Mouse (Mus musculus): ENCODE data around the gene Gm4064. TPM values are rescaled to one million over a fixed set of nuclear protein-coding genes. Genes with fewer than 3 reads are reported as not detected.
"Not testable (repeated sequence)": the region's sequence is repeated elsewhere in the genome, so short reads cannot be mapped to it uniquely, and the experiment has no call there.

Gene Gm4064
- total RNA-seq (2015; ENCODE audit: low replicate concordance) = not detected in 2 replicates
- total RNA-seq (2017; ENCODE audit: low replicate concordance) = not detected in 2 replicates

GRCm38 (mm10) chrY:2796105-2796504 is at the start of gene Gm4064:
Gene Gm4064 (minus strand): TSS chrY:2796205.
- not testable (repeated sequence) for ATAC-seq (replicated peaks; ENCODE audit: low FRiP score, poor library complexity, severe bottlenecking)

GRCm38 (mm10) chrY:2830380-2830779 is 34.4 kb upstream of the Gm4064 start, which contains the start of the genes Rbmy and Gm10256:
Gene Rbmy (plus strand): TSS chrY:2830680.
Gene Gm10256 (plus strand): TSS chrY:2830699.
- not testable (repeated sequence) for ATAC-seq (replicated peaks; ENCODE audit: low FRiP score, poor library complexity, severe bottlenecking)

Other genes starting within 250 kb of the Gm4064 start
- not detected in 2 replicates for gene H2al2c, start 197.1 kb downstream of the Gm4064 start, total RNA-seq (2015; ENCODE audit: low replicate concordance)
- gene H2al2c, start 197.1 kb downstream of the Gm4064 start, total RNA-seq (2017; ENCODE audit: low replicate concordance) = not detected in 2 replicates
- not detected in 2 replicates for gene Sry, start 132.5 kb downstream of the Gm4064 start, total RNA-seq (2015; ENCODE audit: low replicate concordance)
- not detected in 2 replicates for gene Sry, start 132.5 kb downstream of the Gm4064 start, total RNA-seq (2017; ENCODE audit: low replicate concordance)
- gene H2al2b, start 75.5 kb downstream of the Gm4064 start, total RNA-seq (2015; ENCODE audit: low replicate concordance) = not detected in 2 replicates
- gene H2al2b, start 75.5 kb downstream of the Gm4064 start, total RNA-seq (2017; ENCODE audit: low replicate concordance) = not detected in 2 replicates
- not detected in 2 replicates for gene Rbmy, start 34.5 kb upstream of the Gm4064 start, total RNA-seq (2015; ENCODE audit: low replicate concordance)
- gene Rbmy, start 34.5 kb upstream of the Gm4064 start, total RNA-seq (2017; ENCODE audit: low replicate concordance) = not detected in 2 replicates
- gene Gm10256, start 34.5 kb upstream of the Gm4064 start, total RNA-seq (2015; ENCODE audit: low replicate concordance) = not detected in 2 replicates
- not detected in 2 replicates for gene Gm10256, start 34.5 kb upstream of the Gm4064 start, total RNA-seq (2017; ENCODE audit: low replicate concordance)
- not detected in 2 replicates for gene Gm10352, start 104.8 kb upstream of the Gm4064 start, total RNA-seq (2015; ENCODE audit: low replicate concordance)
- gene Gm10352, start 104.8 kb upstream of the Gm4064 start, total RNA-seq (2017; ENCODE audit: low replicate concordance) = not detected in 2 replicates
- gene Gm29289, start 136.4 kb upstream of the Gm4064 start, total RNA-seq (2015; ENCODE audit: low replicate concordance) = not detected in 2 replicates
- gene Gm29289, start 136.4 kb upstream of the Gm4064 start, total RNA-seq (2017; ENCODE audit: low replicate concordance) = not detected in 2 replicates

All from erythroblast, adult 5-6 weeks (primary cell).